Mouse (Mus musculus) liver, postnatal 0 days (tissue): ENCODE measurements at regions not wholly inside any gene's neighbourhood (a gene's known extent, or its start where the extent isn't known, plus 50 kb on each side); places are given as distances from the start of the nearest gene placed in this dataset.

Source experiments
- CTCF ChIP-seq: sonication (generic); IDR thresholded peaks from 2 replicates; pipeline ENCODE4 v1.5.1; 2016; ENCODE audit warnings: antibody characterized with exemption, low read depth
- EP300 ChIP-seq: IDR thresholded peaks from 2 replicates; pipeline ENCODE4 v1.6.1; 2016; ENCODE audit warnings: antibody characterized with exemption, low read depth, mild to moderate bottlenecking

DNA sequence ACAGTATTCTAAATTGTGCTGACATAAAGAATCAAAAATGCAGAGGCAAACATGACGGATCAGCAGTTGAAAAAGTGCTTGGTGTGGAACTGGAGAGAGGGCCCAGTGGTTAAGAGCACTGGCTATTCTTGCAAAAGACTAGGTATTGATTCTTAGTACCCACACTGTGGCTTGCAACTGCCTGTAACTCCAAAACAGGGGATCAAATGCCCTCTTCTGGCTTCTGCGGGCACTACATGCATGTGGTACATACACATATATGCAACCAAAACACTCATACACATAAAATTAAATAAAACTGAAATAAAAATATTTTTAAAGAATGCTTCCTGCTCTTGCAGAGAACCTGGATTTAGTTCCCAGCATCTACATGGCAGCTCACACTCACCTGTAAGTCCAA, 163.7 kb upstream of the Smim15 start:
- TF ChIP-seq CTCF (no peak; the same call in 1 of the 2 replicates), EP300 (no peak)
